Mouse (Mus musculus): Measurements from ENCODE around the gene Erc2. TPM values are rescaled to one million over a fixed set of nuclear protein-coding genes. Genes with fewer than 3 reads are reported as not detected.
A peak's percentile ranks its signal among the peaks of the same experiment; 100 is the strongest.

Erc2 gene
- total RNA-seq, 4 experiments from 2014 or later: 179 to 201 (median 190) TPM

- DNase-seq (ENCODE audit: low spot score in 2 of 2): no peak
These were observed 543.5 kb downstream of the Erc2 start for GRCm38 (mm10) chr14:28165621-28166211.

- DNase-seq (ENCODE audit: low spot score in 2 of 2): no peak
These were observed 548.5 kb downstream of the Erc2 start for GRCm38 (mm10) chr14:28170711-28171110.

GRCm38 (mm10) chr14:28171364-28171763, 549.1 kb downstream of the Erc2 start:
- no peak for DNase-seq (ENCODE audit: low spot score in 2 of 2)

- DNase-seq (ENCODE audit: low spot score in 2 of 2): no peak
These were observed 551.5 kb downstream of the Erc2 start for GRCm38 (mm10) chr14:28173736-28174135.

- no peak for DNase-seq (ENCODE audit: low spot score in 2 of 2)
These were observed 559.0 kb downstream of the Erc2 start for GRCm38 (mm10) chr14:28181070-28181825.

GRCm38 (mm10) chr14:28192711-28193364, 570.6 kb downstream of the Erc2 start:
- no peak for DNase-seq (ENCODE audit: low spot score in 2 of 2)

- DNase-seq (ENCODE audit: low spot score in 2 of 2): no peak
These were observed 581.6 kb downstream of the Erc2 start for GRCm38 (mm10) chr14:28203874-28204273.

GRCm38 (mm10) chr14:28206303-28206702, 584.1 kb downstream of the Erc2 start:
- DNase-seq (ENCODE audit: low spot score in 2 of 2): no peak

- no peak for DNase-seq (ENCODE audit: low spot score in 2 of 2)
These were observed 603.3 kb downstream of the Erc2 start for GRCm38 (mm10) chr14:28225550-28225949.

- no peak for DNase-seq (ENCODE audit: low spot score in 2 of 2)
These were observed 608.3 kb downstream of the Erc2 start for GRCm38 (mm10) chr14:28230563-28230962.

- no peak for DNase-seq (ENCODE audit: low spot score in 2 of 2)
These were observed 609.0 kb downstream of the Erc2 start for GRCm38 (mm10) chr14:28231241-28231640.

GRCm38 (mm10) chr14:28238336-28239048, 616.3 kb downstream of the Erc2 start:
- DNase-seq (ENCODE audit: low spot score in 2 of 2): no peak

- DNase-seq (ENCODE audit: low spot score in 2 of 2): no peak
These were observed 617.9 kb downstream of the Erc2 start for GRCm38 (mm10) chr14:28240111-28240510.

GRCm38 (mm10) chr14:28242743-28243142, 620.5 kb downstream of the Erc2 start:
- no peak for DNase-seq (ENCODE audit: low spot score in 2 of 2)

GRCm38 (mm10) chr14:28243474-28243873, 621.2 kb downstream of the Erc2 start:
- peak in 1 of 2 experiments; percentile 27 for DNase-seq (ENCODE audit: low spot score in 2 of 2)

GRCm38 (mm10) chr14:28262706-28263105, 640.5 kb downstream of the Erc2 start:
- no peak for DNase-seq (ENCODE audit: low spot score in 2 of 2)

- DNase-seq (ENCODE audit: low spot score in 2 of 2): no peak
These were observed 645.1 kb downstream of the Erc2 start for GRCm38 (mm10) chr14:28267367-28267766.

GRCm38 (mm10) chr14:28271846-28272245, 649.6 kb downstream of the Erc2 start:
- no peak for DNase-seq (ENCODE audit: low spot score in 2 of 2)

- DNase-seq (ENCODE audit: low spot score in 2 of 2): no peak
These were observed 651.4 kb downstream of the Erc2 start for GRCm38 (mm10) chr14:28273669-28274068.

GRCm38 (mm10) chr14:28274826-28275225, 652.6 kb downstream of the Erc2 start:
- no peak for DNase-seq (ENCODE audit: low spot score in 2 of 2)

GRCm38 (mm10) chr14:28278951-28279350, 656.7 kb downstream of the Erc2 start:
- DNase-seq (ENCODE audit: low spot score in 2 of 2): no peak

- DNase-seq (ENCODE audit: low spot score in 2 of 2): no peak
These were observed 658.1 kb downstream of the Erc2 start for GRCm38 (mm10) chr14:28280376-28280775.
